Mouse (Mus musculus) left cerebral cortex, adult 2 months (tissue): ENCODE measurements around the gene Pcyt2. TPM values are rescaled to one million over a fixed set of nuclear protein-coding genes. Genes with fewer than 3 reads are reported as not detected.
A peak's percentile ranks its signal among the peaks of the same experiment; 100 is the strongest.

Source experiments
- DNase-seq, 2 experiments: peaks; one replicate each; pipeline ENCODE4 v3.0.0; 2021 to 2022; ENCODE audit warnings: low spot score in 2 of 2, mixed read lengths in 1 of 2; ENCODE audit errors: extremely low spot score in 1 of 2
- H3K27ac ChIP-seq: fragments of 200-600 bp; 2 replicates; pipeline ENCODE4 v1.8.1; 2022
- H3K4me3 ChIP-seq: fragments of 200-600 bp; 2 replicates; pipeline ENCODE4 v1.8.1; 2022
- CTCF ChIP-seq: fragments of 200-600 bp; IDR thresholded peaks from 2 replicates; pipeline ENCODE4 v1.8.1; 2022; ENCODE audit warnings: antibody characterized with exemption, mild to moderate bottlenecking, moderate library complexity
- intact Hi-C: fragments of 180-260 bp; cut with DNase I; formaldehyde crosslinking; loops from one replicate; pipeline ENCODE4 v1.15.1; 2025
- total RNA-seq, 2 experiments: library from RNA; stranded (reverse); gene quantifications; 2 replicates each; pipeline ENCODE4 v1.2.3; 2021

The Pcyt2 gene
- total RNA-seq, 2 experiments from 2014 or later, result 133 to 140 TPM

- no peak for DNase-seq
- H3K27ac ChIP-seq, result no peak overlapping the region
- H3K4me3 ChIP-seq, result no peak overlapping the region
- TF ChIP-seq CTCF, result no peak
- intact Hi-C loops, result no loop called here
Measured at GRCm38 (mm10) chr11:120610477-120611046, 7.2 kb downstream of the Pcyt2 start.

DNA sequence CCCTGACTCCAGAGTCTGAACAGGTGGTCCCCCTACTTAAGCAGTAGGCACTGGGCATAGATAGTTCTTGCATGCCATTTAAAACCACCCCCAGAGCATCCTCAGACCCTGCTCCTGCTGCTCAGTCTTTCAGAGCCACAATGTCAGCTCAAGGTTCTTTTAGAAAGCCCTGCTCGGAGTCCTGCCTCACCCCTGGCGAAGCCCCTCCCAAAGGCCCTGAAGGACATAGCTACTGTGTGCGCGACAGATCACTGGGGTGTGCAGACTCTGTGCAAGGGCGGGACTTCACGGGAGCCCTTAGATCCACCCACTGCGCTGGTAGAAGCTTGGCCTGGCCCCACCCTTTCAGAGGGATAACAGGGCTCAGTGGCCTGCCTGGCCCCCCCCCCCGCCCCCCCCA, 8.5 kb downstream of the Pcyt2 start:
- H3K4me3 ChIP-seq, result no peak overlapping the region
- no peak for TF ChIP-seq CTCF
- intact Hi-C loops, result no loop called here

GRCm38 (mm10) chr11:120608241-120609034, 9.3 kb downstream of the Pcyt2 start, which contains the start of gene Npb:
Gene Npb (plus strand): TSS chr11:120608477.
- intact Hi-C loops, result no loop called here
- no peak for TF ChIP-seq CTCF
- H3K4me3 ChIP-seq, result no peak within 1 kb of the TSS
- no peak for DNase-seq
- no peak within 1 kb of the TSS for H3K27ac ChIP-seq

More for the DNA sequence above, 8.5 kb downstream of the Pcyt2 start:
- DNase-seq, result no peak
- no peak overlapping the region for H3K27ac ChIP-seq

GRCm38 (mm10) chr11:120606764-120607163, 11.0 kb downstream of the Pcyt2 start:
- no peak for DNase-seq
- TF ChIP-seq CTCF, result no peak
- H3K27ac ChIP-seq, result no peak overlapping the region
- no peak overlapping the region for H3K4me3 ChIP-seq
- intact Hi-C loops, result no loop called here

- H3K4me3 ChIP-seq, result no peak overlapping the region
- no peak for TF ChIP-seq CTCF
- no peak for DNase-seq
- no peak overlapping the region for H3K27ac ChIP-seq
- intact Hi-C loops, result no loop called here
Measured at GRCm38 (mm10) chr11:120605667-120606066, 12.1 kb downstream of the Pcyt2 start.

DNA sequence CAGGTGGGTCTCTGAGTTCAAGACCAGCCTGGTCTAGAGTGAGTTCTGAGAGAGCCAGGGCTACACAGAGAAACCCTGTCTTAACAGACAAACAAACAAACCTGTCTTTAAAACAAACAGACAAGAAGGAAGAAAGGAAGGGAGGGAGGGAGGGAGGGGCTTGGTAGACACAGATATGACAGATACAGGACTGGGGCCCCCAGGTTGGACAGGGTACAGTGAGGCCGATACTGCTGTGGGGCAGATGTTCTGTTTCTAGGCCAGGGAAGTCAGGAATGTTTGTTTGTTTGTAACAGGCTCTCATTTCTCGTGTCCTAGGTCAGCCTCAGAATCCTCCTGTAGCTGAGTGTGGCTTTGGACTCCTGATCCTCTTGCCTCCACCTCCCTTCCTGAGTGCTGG, 14.2 kb downstream of the Pcyt2 start:
- TF ChIP-seq CTCF, result no peak
- H3K27ac ChIP-seq, result no peak overlapping the region
- intact Hi-C loops, result no loop called here
- no peak overlapping the region for H3K4me3 ChIP-seq
- no peak for DNase-seq

GRCm38 (mm10) chr11:120600716-120601115, 17.0 kb downstream of the Pcyt2 start:
- intact Hi-C loops, result no loop called here
- no peak for DNase-seq
- TF ChIP-seq CTCF, result no peak
- no peak overlapping the region for H3K4me3 ChIP-seq
- H3K27ac ChIP-seq, result no peak overlapping the region

DNA sequence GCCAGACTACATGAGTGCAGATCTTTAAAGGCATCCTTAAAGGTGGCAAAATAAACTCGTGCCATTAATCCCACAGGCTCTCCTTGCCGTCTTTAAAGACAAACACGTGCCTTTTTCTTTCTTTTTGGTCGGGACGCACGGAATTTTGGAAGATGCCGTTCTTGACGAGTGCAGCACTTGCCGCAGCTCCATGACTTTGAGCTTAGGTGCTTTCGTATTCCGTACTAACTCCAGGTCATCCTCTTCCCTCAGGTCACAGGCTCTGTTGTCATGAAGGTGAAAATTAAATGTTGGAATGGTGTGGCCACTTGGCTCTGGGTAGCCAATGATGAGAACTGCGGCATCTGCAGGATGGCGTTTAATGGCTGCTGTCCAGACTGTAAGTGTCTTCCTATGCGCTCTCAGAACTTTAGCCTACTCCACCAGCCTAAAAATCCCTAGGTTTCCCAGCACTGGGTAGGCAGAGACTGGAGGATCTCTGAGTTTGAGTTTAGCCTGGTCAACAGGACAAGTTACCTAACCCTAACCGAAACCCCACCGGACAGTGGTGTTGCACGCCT, 18.7 kb downstream of the Pcyt2 start:
- H3K4me3 ChIP-seq, result peak overlapping the region; percentile 85
- no peak overlapping the region; the same call in 1 of the 2 replicates for H3K27ac ChIP-seq
- no peak for TF ChIP-seq CTCF
- no peak for DNase-seq
- intact Hi-C loops, result no loop called here

GRCm38 (mm10) chr11:120598283-120598989, 19.3 kb downstream of the Pcyt2 start, which contains the start of the genes Alyref and Anapc11:
Gene Alyref (minus strand): TSS chr11:120598365.
Gene Anapc11 (plus strand): TSS chr11:120598421.
- intact Hi-C loops, result no loop called here

DNA sequence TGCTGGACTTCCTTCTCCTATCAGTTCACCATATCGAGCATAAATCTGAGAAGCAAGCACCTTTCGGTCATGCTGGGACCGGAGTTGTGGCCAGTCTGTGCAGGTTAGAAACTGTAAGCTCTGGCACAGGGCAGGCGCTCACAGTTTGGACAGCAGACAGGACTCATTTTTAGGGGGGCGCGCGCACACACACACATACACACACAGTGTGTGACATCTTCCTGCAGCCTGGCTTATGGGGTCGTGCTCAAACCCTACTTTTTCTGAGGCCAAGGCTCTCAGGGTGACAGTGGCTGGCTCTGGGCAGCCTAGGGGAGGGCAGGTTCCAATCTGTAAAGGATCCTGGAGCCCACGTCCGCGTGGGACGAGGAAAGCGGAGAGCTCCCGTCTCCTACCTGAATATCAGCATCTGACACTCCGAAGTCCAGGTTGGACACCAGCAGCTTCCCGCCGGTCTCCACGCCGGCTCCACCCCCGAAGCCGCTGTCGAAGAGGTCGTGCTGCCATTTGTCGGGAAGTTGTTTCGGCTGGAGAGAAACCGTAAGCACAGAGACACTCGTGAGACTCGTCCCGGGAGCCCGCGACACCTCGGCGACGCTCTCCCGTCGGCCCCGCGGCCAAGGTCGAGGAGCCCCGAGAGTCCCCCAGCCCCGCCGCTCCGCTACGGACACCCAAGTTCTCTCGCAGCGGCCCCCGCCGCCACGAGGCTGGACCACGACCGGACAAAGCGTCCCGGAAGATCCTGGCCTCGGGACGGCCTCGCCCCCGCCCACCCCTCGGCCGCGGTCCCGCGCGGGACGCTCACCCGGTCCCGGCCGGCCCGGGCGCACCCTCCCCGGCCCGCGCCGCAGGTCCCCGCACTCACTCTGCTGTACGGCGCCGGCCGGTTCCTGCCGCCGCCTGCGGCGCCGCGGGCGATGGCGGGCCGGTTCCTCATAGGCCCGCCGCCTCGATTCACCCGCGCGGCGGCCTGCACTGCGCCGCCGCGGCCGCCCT, 20.2 kb downstream of the Pcyt2 start:
- Histone ChIP-seq H3K27ac (no peak overlapping the region), H3K4me3 (peak overlapping the region; percentile 85)
- no peak for TF ChIP-seq CTCF
- no peak for DNase-seq
- intact Hi-C loops, result no loop called here

More at GRCm38 (mm10) chr11:120598283-120598989, 19.3 kb downstream of the Pcyt2 start, which contains the start of the genes Alyref and Anapc11:
- TF ChIP-seq CTCF, result no peak; the same call in 1 of the 2 replicates
- DNase-seq, result peak; percentile 94 to 96
- Histone ChIP-seq H3K4me3 (peak within 1 kb of the TSS; percentile 85), H3K27ac (peak within 1 kb of the TSS; percentile 79)

DNA sequence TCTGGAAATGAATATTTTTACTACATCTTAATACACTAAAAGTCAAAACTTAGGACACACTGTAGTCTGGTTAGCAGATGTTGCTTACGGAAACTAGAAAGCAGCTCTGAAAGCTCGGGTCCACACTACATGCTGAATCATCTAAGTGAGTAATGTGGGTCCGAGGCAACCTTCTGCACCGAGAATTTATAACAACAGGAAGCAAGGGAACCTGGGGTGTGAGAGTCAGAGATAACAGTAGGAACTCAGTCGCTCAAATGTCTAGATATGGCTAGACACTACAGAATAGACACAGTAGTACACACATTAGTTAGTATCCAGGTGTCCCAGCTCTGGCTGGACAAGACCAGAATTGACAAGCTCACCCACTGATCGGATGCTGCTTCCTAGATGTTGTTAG, 29.2 kb downstream of the Pcyt2 start:
- no peak for TF ChIP-seq CTCF
- intact Hi-C loops, result no loop called here
- no peak overlapping the region for H3K27ac ChIP-seq

More for the DNA sequence above, 29.2 kb downstream of the Pcyt2 start:
- no peak for DNase-seq
- H3K4me3 ChIP-seq, result no peak overlapping the region
